Mouse (Mus musculus) heart, embryonic 12.5 days (tissue): Measurements from ENCODE around the gene Gm10277. TPM values are rescaled to one million over a fixed set of nuclear protein-coding genes. Genes with fewer than 3 reads are reported as not detected.

ENCODE experiments used
- ATAC-seq: fragments of 200-750 bp; cut with Nextera tagmentation; 2 replicates; pipeline ENCODE4 v1.8.0; 2017; ENCODE audit warnings: moderate TSS enrichment, moderate library complexity; ENCODE audit not compliant: insufficient number of reproducible peaks, low FRiP score
- H3K27ac ChIP-seq: fragments of 300-500 bp; sonication (generic); 2 replicates; pipeline ENCODE4 v1.5.1; 2016; ENCODE audit warnings: mild to moderate bottlenecking, moderate library complexity; ENCODE audit not compliant: poor library complexity, severe bottlenecking
- H3K27me3 ChIP-seq: fragments of 300-500 bp; sonication (generic); replicated peaks from 2 replicates; pipeline ENCODE4 v1.6.1; 2016; ENCODE audit warnings: mild to moderate bottlenecking, moderate library complexity
- H3K36me3 ChIP-seq: fragments of 300-500 bp; sonication (generic); 2 replicates; pipeline ENCODE4 v1.6.1; 2016; ENCODE audit warnings: mild to moderate bottlenecking, moderate library complexity
- H3K4me1 ChIP-seq: fragments of 300-500 bp; sonication (generic); replicated peaks from 2 replicates; pipeline ENCODE4 v1.6.1; 2016; ENCODE audit warnings: mild to moderate bottlenecking
- H3K4me2 ChIP-seq: fragments of 300-500 bp; sonication (generic); 2 replicates; pipeline ENCODE4 v1.6.1; 2016; ENCODE audit warnings: mild to moderate bottlenecking, moderate library complexity
- H3K4me3 ChIP-seq: fragments of 300-500 bp; sonication (generic); 2 replicates; pipeline ENCODE4 v1.5.1; 2016; ENCODE audit warnings: mild to moderate bottlenecking
- H3K9ac ChIP-seq: fragments of 300-500 bp; sonication (generic); 2 replicates; pipeline ENCODE4 v1.6.1; 2016; ENCODE audit warnings: mild to moderate bottlenecking, moderate library complexity
- H3K9me3 ChIP-seq: fragments of 300-500 bp; sonication (generic); replicated peaks from 2 replicates; pipeline ENCODE4 v1.6.1; 2016; ENCODE audit warnings: mild to moderate bottlenecking, moderate library complexity
- WGBS: fragments of 180-500 bp; shearing (Covaris S2); methylation state at CpG from one replicate; pipeline ENCODE4 v1.1.7; 2016; 5-methylcytosine and 5-hydroxymethylcytosine counted together
- polyA plus RNA-seq: library from polyadenylated mRNA; unstranded; fragments of >200 nt; fragmentation: Nextera tagmentation; extraction: Ambion mirVana; gene quantifications from 2 replicates; pipeline ENCODE4 v1.2.1, GENCODE M21; 2016

Gene Gm10277
- polyA plus RNA-seq, 1 experiment from 2014 or later, result 1.2 TPM

DNA sequence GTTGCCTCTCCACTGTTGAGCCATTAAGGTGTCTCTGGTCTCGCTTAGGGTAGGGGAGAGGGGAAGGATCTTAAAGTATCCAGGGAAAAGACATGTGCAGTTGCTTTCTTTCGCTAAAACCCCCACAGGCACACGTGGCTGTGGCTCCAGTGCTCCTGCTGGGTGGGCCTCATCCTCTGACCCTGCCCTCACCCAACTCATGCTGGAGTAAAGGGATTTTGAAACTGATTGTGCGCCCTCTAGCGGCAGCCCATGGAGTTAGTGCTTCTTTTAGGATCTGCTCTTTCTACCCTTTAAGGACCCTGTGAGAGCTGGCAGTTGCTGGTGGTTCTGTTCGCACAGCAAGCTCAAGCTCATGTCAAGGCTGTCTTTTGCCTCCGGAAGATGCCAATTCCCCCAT is 35.2 kb upstream of the Gm10277 start:
- no peak overlapping the region for H3K27ac ChIP-seq
- peaks cover 97% of the 10 kb centered on the region for H3K36me3 ChIP-seq
- no peak overlapping the region for H3K4me2 ChIP-seq
- peaks cover 21% of the 10 kb centered on the region for H3K4me1 ChIP-seq
- no peaks in the 10 kb centered on the region for H3K27me3 ChIP-seq
- 22% methylated on average over 7 of the region's 7 CpGs for WGBS
- ATAC-seq, result no peak
- no peak overlapping the region for H3K4me3 ChIP-seq
- no peak overlapping the region for H3K9ac ChIP-seq
- no peaks in the 10 kb centered on the region for H3K9me3 ChIP-seq

DNA sequence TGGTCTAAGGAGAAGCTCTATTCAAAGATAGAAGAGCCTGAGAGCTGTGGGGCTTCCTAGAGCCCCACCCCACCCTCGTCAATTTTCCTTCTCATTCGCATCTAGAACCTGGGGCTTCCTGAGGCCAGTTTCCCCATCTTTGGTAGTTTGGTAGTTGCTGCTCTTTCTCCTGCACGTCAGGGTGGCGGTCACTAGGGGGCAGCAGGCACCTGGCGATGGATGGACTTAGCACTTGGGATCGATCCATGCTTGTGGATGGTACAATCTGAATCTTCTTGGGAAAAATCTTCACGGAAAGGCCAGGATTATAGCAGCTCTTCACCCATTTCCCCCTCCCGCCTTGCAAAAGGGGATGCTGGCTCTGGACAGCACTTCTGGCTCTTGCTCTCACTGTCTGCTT is 34.1 kb upstream of the Gm10277 start:
- H3K4me1 ChIP-seq, result peaks cover 22% of the 10 kb centered on the region
- ATAC-seq, result no peak
- H3K27me3 ChIP-seq, result no peaks in the 10 kb centered on the region
- no peak overlapping the region; the same call in 1 of the 2 replicates for H3K27ac ChIP-seq
- no peaks in the 10 kb centered on the region for H3K9me3 ChIP-seq
- 27% methylated on average over 8 of the region's 8 CpGs for WGBS
- H3K4me2 ChIP-seq, result no peak overlapping the region
- peaks cover 98% of the 10 kb centered on the region for H3K36me3 ChIP-seq
- H3K9ac ChIP-seq, result no peak overlapping the region
- H3K4me3 ChIP-seq, result no peak overlapping the region

- peaks cover 30% of the 10 kb centered on the region for H3K4me1 ChIP-seq
- H3K4me2 ChIP-seq, result no peak overlapping the region
- no peaks in the 10 kb centered on the region for H3K27me3 ChIP-seq
- peaks cover 87% of the 10 kb centered on the region for H3K36me3 ChIP-seq
- peak; percentile 60 for ATAC-seq
- H3K27ac ChIP-seq, result 0 out of 2 replicates have a peak overlapping the region, but pooled peaks have one; percentile 35
- WGBS, result 24% methylated on average over 3 of the region's 3 CpGs
- no peak overlapping the region for H3K4me3 ChIP-seq
- H3K9ac ChIP-seq, result no peak overlapping the region
- H3K9me3 ChIP-seq, result no peaks in the 10 kb centered on the region
Measured at GRCm38 (mm10) chr11:77816003-77816402, 28.5 kb upstream of the Gm10277 start.

DNA sequence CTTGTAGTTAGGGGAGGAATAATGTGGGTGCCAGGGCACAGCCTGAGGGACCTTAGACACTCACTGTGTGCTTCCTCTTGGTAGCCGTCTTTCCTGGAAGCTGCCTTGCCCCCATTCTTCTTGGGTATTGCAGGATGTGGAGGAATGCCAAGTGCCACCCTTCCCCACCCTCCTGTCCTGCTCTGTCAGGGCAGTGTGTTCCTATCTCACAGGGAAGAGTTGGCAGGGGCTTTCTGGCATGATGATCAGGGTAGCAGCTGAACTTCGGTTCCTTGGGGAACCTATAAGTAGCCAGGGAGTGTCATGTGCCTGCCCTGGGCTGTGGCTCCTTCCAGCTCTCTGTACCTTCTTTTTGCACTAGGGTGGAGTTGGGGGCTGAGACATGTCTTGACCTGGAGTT is 26.4 kb upstream of the Gm10277 start:
- no peak overlapping the region for H3K4me3 ChIP-seq
- 61% methylated on average over 2 of the region's 2 CpGs for WGBS
- H3K9ac ChIP-seq, result no peak overlapping the region
- H3K9me3 ChIP-seq, result no peaks in the 10 kb centered on the region
- peaks cover 50% of the 10 kb centered on the region for H3K4me1 ChIP-seq
- H3K27ac ChIP-seq, result no peak overlapping the region
- no peaks in the 10 kb centered on the region for H3K27me3 ChIP-seq
- H3K4me2 ChIP-seq, result no peak overlapping the region
- ATAC-seq, result no peak
- H3K36me3 ChIP-seq, result peaks cover 76% of the 10 kb centered on the region

GRCm38 (mm10) chr11:77810018-77810417 is 22.5 kb upstream of the Gm10277 start:
- 47% methylated on average over 6 of the region's 6 CpGs for WGBS
- Histone ChIP-seq H3K9ac (no peak overlapping the region), H3K4me3 (no peak overlapping the region), H3K4me2 (no peak overlapping the region), H3K9me3 (no peaks in the 10 kb centered on the region), H3K36me3 (peaks cover 48% of the 10 kb centered on the region), H3K27ac (no peak overlapping the region), H3K27me3 (no peaks in the 10 kb centered on the region), H3K4me1 (peaks cover 74% of the 10 kb centered on the region)
- no peak for ATAC-seq

GRCm38 (mm10) chr11:77809215-77809614 is 21.7 kb upstream of the Gm10277 start:
- Histone ChIP-seq H3K27ac (0 out of 2 replicates have a peak overlapping the region, but pooled peaks have one; percentile 63), H3K27me3 (no peaks in the 10 kb centered on the region), H3K9me3 (no peaks in the 10 kb centered on the region), H3K9ac (peak overlapping the region; percentile 51; the same call in 1 of the 2 replicates), H3K4me3 (no peak overlapping the region), H3K4me1 (peaks cover 74% of the 10 kb centered on the region), H3K36me3 (peaks cover 43% of the 10 kb centered on the region), H3K4me2 (no peak overlapping the region)
- no peak for ATAC-seq
- WGBS, result 68% methylated on average over 4 of the region's 4 CpGs

GRCm38 (mm10) chr11:77808051-77808465 is 20.5 kb upstream of the Gm10277 start:
- peak overlapping the region; percentile 15; the same call in 1 of the 2 replicates for H3K4me2 ChIP-seq
- H3K9ac ChIP-seq, result peak overlapping the region; percentile 51
- H3K4me3 ChIP-seq, result no peak overlapping the region
- no peaks in the 10 kb centered on the region for H3K9me3 ChIP-seq
- H3K27ac ChIP-seq, result peak overlapping the region; percentile 63
- WGBS, result 51% methylated on average over 5 of the region's 5 CpGs
- ATAC-seq, result no peak; the same call in 1 of the 2 replicates
- peaks cover 33% of the 10 kb centered on the region for H3K36me3 ChIP-seq
- peaks cover 78% of the 10 kb centered on the region for H3K4me1 ChIP-seq
- no peaks in the 10 kb centered on the region for H3K27me3 ChIP-seq

DNA sequence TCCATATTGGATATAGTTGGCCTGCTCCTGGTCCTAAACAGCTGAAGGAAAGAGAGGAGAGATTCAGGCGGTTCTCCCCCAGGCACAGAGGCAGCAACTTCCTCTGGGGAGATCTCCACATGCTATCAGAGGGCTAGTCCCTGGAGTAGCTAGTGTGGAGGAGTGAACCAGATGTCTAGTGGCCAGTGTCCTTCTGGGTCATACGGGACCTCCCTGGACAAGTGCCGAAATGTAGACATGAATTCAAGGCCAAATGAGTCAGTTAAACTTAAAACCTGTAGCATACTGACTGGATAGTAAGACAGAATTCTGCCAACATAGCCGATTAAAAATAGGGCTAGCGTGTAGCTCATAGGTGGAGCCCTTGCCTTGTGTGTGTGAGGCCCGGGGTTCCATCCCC is 19.3 kb upstream of the Gm10277 start:
- H3K9ac ChIP-seq, result peak overlapping the region; percentile 53; the same call in 1 of the 2 replicates
- peak overlapping the region; percentile 2; the same call in 1 of the 2 replicates for H3K4me2 ChIP-seq
- peaks cover 89% of the 10 kb centered on the region for H3K4me1 ChIP-seq
- no peak for ATAC-seq
- H3K27me3 ChIP-seq, result no peaks in the 10 kb centered on the region
- 58% methylated on average over 6 of the region's 6 CpGs for WGBS
- H3K36me3 ChIP-seq, result peaks cover 22% of the 10 kb centered on the region
- H3K9me3 ChIP-seq, result no peaks in the 10 kb centered on the region
- no peak overlapping the region; the same call in 1 of the 2 replicates for H3K4me3 ChIP-seq
- H3K27ac ChIP-seq, result peak overlapping the region; percentile 48

GRCm38 (mm10) chr11:77806218-77806617 is 18.7 kb upstream of the Gm10277 start:
- H3K9ac ChIP-seq, result no peak overlapping the region
- H3K27me3 ChIP-seq, result no peaks in the 10 kb centered on the region
- H3K4me3 ChIP-seq, result no peak overlapping the region
- H3K27ac ChIP-seq, result 0 out of 2 replicates have a peak overlapping the region, but pooled peaks have one; percentile 48
- no peaks in the 10 kb centered on the region for H3K9me3 ChIP-seq
- ATAC-seq, result no peak
- H3K36me3 ChIP-seq, result peaks cover 16% of the 10 kb centered on the region
- 20% methylated on average over 2 of the region's 2 CpGs for WGBS
- peaks cover 95% of the 10 kb centered on the region for H3K4me1 ChIP-seq
- H3K4me2 ChIP-seq, result no peak overlapping the region

- peak overlapping the region; percentile 99 for H3K27ac ChIP-seq
- no peaks in the 10 kb centered on the region for H3K9me3 ChIP-seq
- 31% methylated on average over 9 of the region's 9 CpGs for WGBS
- peak overlapping the region; percentile 90 for H3K4me2 ChIP-seq
- peak overlapping the region; percentile 58 for H3K4me3 ChIP-seq
- peak overlapping the region; percentile 82 for H3K9ac ChIP-seq
- no peaks in the 10 kb centered on the region for H3K27me3 ChIP-seq
- 0 out of 2 replicates have a peak, but pooled peaks cover 4% of the 10 kb centered on the region for H3K36me3 ChIP-seq
- peaks cover 82% of the 10 kb centered on the region for H3K4me1 ChIP-seq
- ATAC-seq, result 0 out of 2 replicates have a peak, but pooled peaks have one; percentile 2
Measured at GRCm38 (mm10) chr11:77802341-77802865, 14.9 kb upstream of the Gm10277 start.

DNA sequence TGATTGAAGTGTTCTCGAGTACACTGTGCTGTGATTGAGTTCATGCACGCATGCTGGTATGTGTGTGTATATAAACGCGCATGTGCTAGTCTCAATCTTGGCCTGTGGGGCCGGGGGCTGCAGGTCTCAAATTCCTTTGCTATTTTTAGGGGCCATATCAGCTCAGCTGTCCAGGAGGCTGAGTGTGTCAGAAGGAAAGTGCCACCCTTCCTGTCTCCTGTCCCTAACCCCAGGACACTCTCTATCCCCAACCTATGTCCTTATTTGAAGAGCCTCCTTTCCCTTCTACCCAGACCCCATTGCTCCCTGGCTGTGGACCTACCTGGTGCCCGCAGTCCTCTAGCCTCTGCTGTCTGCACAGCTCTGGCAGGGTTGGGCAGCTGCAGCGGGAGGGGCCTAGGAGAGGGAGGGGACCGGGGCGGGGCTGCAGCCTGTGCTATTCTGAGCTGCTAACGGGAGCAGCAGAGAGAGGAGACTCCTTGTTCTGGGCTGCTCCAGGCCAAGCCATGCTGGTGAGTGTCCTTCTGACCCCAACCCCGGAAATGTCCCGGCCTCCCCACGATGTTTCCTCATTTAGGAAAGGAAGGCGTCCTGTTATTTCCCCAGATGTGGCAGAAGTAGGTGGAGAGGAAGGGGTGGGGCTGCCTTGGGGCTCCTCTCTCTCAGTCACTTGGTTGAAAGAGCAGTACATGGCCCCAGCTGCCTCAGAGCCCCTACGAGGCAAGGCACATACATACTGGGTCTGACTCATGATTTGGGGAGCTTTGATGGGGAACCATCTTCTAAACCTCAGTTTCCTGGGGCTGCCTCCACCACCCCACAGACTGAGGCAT is 13.5 kb upstream of the Gm10277 start:
- H3K4me1 ChIP-seq, result peaks cover 69% of the 10 kb centered on the region
- ATAC-seq, result peak; percentile 88
- H3K4me3 ChIP-seq, result peak overlapping the region; percentile 58

More for the DNA sequence above, 13.5 kb upstream of the Gm10277 start:
- 2% methylated on average over 15 of the region's 15 CpGs for WGBS
- Histone ChIP-seq H3K27ac (peak overlapping the region; percentile 99), H3K36me3 (0 out of 2 replicates have a peak, but pooled peaks cover 4% of the 10 kb centered on the region), H3K9me3 (no peaks in the 10 kb centered on the region), H3K4me2 (peak overlapping the region; percentile 90), H3K27me3 (no peaks in the 10 kb centered on the region), H3K9ac (peak overlapping the region; percentile 82)
